Mouse (Mus musculus) embryonic facial prominence, embryonic 15.5 days (tissue): ENCODE measurements at regions not wholly inside any gene's neighbourhood (a gene's known extent, or its start where the extent isn't known, plus 50 kb on each side); places are given as distances from the start of the nearest gene placed in this dataset.

Experiments used
- ATAC-seq: fragments of 200-750 bp; cut with Nextera tagmentation; 2 replicates; pipeline ENCODE4 v1.8.0; 2017; ENCODE audit warnings: low read depth, moderate TSS enrichment; ENCODE audit not compliant: insufficient number of reproducible peaks, low FRiP score, low TSS enrichment
- H3K27ac ChIP-seq: fragments of 300-500 bp; sonication (generic); replicated peaks from 2 replicates; pipeline ENCODE4 v1.5.1; 2015; ENCODE audit warnings: mild to moderate bottlenecking, inconsistent platforms
- H3K27me3 ChIP-seq: fragments of 300-500 bp; sonication (generic); 2 replicates; pipeline ENCODE4 v1.6.1; 2015; ENCODE audit warnings: inconsistent platforms
- H3K36me3 ChIP-seq: fragments of 300-500 bp; sonication (generic); 2 replicates; pipeline ENCODE4 v1.6.1; 2015; ENCODE audit warnings: mild to moderate bottlenecking, inconsistent platforms
- H3K4me1 ChIP-seq: fragments of 300-500 bp; sonication (generic); 2 replicates; pipeline ENCODE4 v1.6.1; 2015; ENCODE audit warnings: inconsistent platforms
- H3K4me2 ChIP-seq: fragments of 300-500 bp; sonication (generic); replicated peaks from 2 replicates; pipeline ENCODE4 v1.6.1; 2015; ENCODE audit warnings: mild to moderate bottlenecking, inconsistent platforms
- H3K4me3 ChIP-seq: fragments of 300-500 bp; sonication (generic); replicated peaks from 2 replicates; pipeline ENCODE4 v1.5.1; 2015; ENCODE audit warnings: mild to moderate bottlenecking, inconsistent platforms
- H3K9ac ChIP-seq: fragments of 300-500 bp; sonication (generic); 2 replicates; pipeline ENCODE4 v1.6.1; 2015; ENCODE audit warnings: inconsistent platforms
- H3K9me3 ChIP-seq: fragments of 300-500 bp; sonication (generic); replicated peaks from 2 replicates; pipeline ENCODE4 v1.6.1; 2016; ENCODE audit warnings: inconsistent platforms
- WGBS: fragments of 180-500 bp; shearing (Covaris S2); methylation state at CpG from one replicate; pipeline ENCODE4 v1.1.7; 2015; 5-methylcytosine and 5-hydroxymethylcytosine counted together

GRCm38 (mm10) chr14:33729115-33729884 is 140.3 kb downstream of the Ptpn20 start:
- 52% methylated on average over 14 of the region's 14 CpGs for WGBS
- no peak overlapping the region for H3K27ac ChIP-seq
- no peak overlapping the region for H3K9ac ChIP-seq
- no peak overlapping the region for H3K4me3 ChIP-seq
- no peaks in the 10 kb centered on the region for H3K36me3 ChIP-seq
- H3K9me3 ChIP-seq = no peaks in the 10 kb centered on the region
- no peaks in the 10 kb centered on the region; the same call in 1 of the 2 replicates for H3K27me3 ChIP-seq
- no peak overlapping the region for H3K4me2 ChIP-seq
- H3K4me1 ChIP-seq = peaks cover 5% of the 10 kb centered on the region; the same call in 1 of the 2 replicates
- ATAC-seq = no peak

GRCm38 (mm10) chr14:33732698-33733097 is 143.7 kb downstream of the Ptpn20 start:
- 43% methylated on average over 5 of the region's 5 CpGs for WGBS

GRCm38 (mm10) chr14:33734446-33735043 is 145.5 kb downstream of the Ptpn20 start:
- no peaks in the 10 kb centered on the region for H3K36me3 ChIP-seq
- no peak overlapping the region for H3K4me3 ChIP-seq
- WGBS = 61% methylated on average over 5 of the region's 5 CpGs
- ATAC-seq = no peak
- no peaks in the 10 kb centered on the region for H3K9me3 ChIP-seq
- peaks cover 8% of the 10 kb centered on the region; the same call in 1 of the 2 replicates for H3K4me1 ChIP-seq
- H3K4me2 ChIP-seq = no peak overlapping the region
- H3K27ac ChIP-seq = no peak overlapping the region
- H3K27me3 ChIP-seq = no peaks in the 10 kb centered on the region; the same call in 1 of the 2 replicates
- H3K9ac ChIP-seq = no peak overlapping the region

More at GRCm38 (mm10) chr14:33732698-33733097, 143.7 kb downstream of the Ptpn20 start:
- Histone ChIP-seq H3K4me3 (no peak overlapping the region), H3K27ac (no peak overlapping the region), H3K4me1 (peaks cover 8% of the 10 kb centered on the region; the same call in 1 of the 2 replicates), H3K9me3 (no peaks in the 10 kb centered on the region), H3K27me3 (no peaks in the 10 kb centered on the region; the same call in 1 of the 2 replicates), H3K36me3 (no peaks in the 10 kb centered on the region), H3K9ac (no peak overlapping the region), H3K4me2 (no peak overlapping the region)
- ATAC-seq = no peak

DNA sequence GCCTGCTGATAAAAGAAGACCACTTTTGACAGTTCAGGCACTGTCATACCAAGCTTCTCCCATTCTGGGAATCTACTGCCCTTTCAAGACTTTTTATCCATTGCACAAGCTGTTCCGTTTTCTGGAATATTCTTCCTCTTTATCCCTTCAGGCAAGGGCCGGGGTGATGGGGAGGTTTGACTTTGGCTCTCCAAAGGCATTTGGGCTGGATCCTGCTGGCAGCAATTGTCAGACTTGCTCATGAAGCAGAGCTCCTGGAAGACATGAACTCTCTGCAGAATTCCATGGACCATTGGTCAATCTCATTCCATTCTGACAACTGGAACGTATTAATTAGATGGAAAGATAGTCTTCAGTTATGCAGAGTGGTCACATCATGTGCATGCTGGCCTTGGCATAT is 146.6 kb downstream of the Ptpn20 start:
- Histone ChIP-seq H3K27ac (no peak overlapping the region), H3K9me3 (no peaks in the 10 kb centered on the region), H3K4me1 (peaks cover 8% of the 10 kb centered on the region; the same call in 1 of the 2 replicates), H3K9ac (no peak overlapping the region), H3K36me3 (no peaks in the 10 kb centered on the region), H3K4me2 (no peak overlapping the region), H3K27me3 (no peaks in the 10 kb centered on the region; the same call in 1 of the 2 replicates), H3K4me3 (no peak overlapping the region)
- 74% methylated on average over 3 of the region's 3 CpGs for whole genome bisulfite sequencing
- no peak for ATAC-seq

GRCm38 (mm10) chr14:33746181-33746580 is 157.2 kb downstream of the Ptpn20 start:
- ATAC-seq = peak; percentile 43; the same call in 1 of the 2 replicates
- 61% methylated on average over 4 of the region's 4 CpGs for WGBS
- 0 out of 2 replicates have a peak overlapping the region, but pooled peaks have one; percentile 8 for H3K27ac ChIP-seq

DNA sequence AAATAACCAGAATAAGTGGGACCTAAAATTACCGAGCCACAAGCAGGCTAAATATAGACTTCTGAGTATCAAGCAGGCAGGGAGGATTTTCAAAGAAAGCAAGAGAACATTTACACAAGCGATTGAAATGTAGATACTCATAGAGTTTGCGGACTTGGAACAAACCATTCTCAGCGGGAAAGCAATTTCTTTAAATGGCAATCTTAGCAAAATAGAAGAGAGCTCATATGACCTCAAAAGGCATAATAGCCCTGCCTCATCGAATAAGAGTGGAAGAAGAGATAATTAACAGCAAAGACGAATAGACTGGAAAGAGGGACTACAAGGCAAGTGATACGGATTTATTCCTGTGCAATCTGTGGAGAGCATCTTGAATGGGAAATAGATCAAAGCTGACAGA is 163.7 kb upstream of the Gdf10 start:
- Histone ChIP-seq H3K36me3 (no peaks in the 10 kb centered on the region), H3K9me3 (no peaks in the 10 kb centered on the region), H3K4me3 (no peak overlapping the region), H3K27ac (0 out of 2 replicates have a peak overlapping the region, but pooled peaks have one; percentile 8), H3K4me2 (no peak overlapping the region), H3K9ac (no peak overlapping the region), H3K27me3 (no peaks in the 10 kb centered on the region), H3K4me1 (peaks cover 6% of the 10 kb centered on the region; the same call in 1 of the 2 replicates)
- no peak for ATAC-seq
- 52% methylated on average over 7 of the region's 7 CpGs for WGBS

More at GRCm38 (mm10) chr14:33746181-33746580, 157.2 kb downstream of the Ptpn20 start:
- peaks cover 4% of the 10 kb centered on the region; the same call in 1 of the 2 replicates for H3K4me1 ChIP-seq
- H3K9me3 ChIP-seq = no peaks in the 10 kb centered on the region
- no peak overlapping the region for H3K4me3 ChIP-seq
- no peak overlapping the region for H3K4me2 ChIP-seq
- H3K27me3 ChIP-seq = no peaks in the 10 kb centered on the region
- no peak overlapping the region for H3K9ac ChIP-seq
- no peaks in the 10 kb centered on the region for H3K36me3 ChIP-seq

GRCm38 (mm10) chr14:33763641-33764046 is 159.7 kb upstream of the Gdf10 start:
- Histone ChIP-seq H3K9me3 (no peaks in the 10 kb centered on the region), H3K9ac (no peak overlapping the region), H3K27ac (peak overlapping the region; percentile 41; the same call in 1 of the 2 replicates), H3K4me2 (no peak overlapping the region), H3K4me1 (peaks cover 6% of the 10 kb centered on the region; the same call in 1 of the 2 replicates), H3K27me3 (no peaks in the 10 kb centered on the region), H3K4me3 (no peak overlapping the region), H3K36me3 (no peaks in the 10 kb centered on the region)
- WGBS = 25% methylated on average over 3 of the region's 3 CpGs
- ATAC-seq = peak; percentile 19; the same call in 1 of the 2 replicates

- no peaks in the 10 kb centered on the region for H3K36me3 ChIP-seq
- H3K9me3 ChIP-seq = no peaks in the 10 kb centered on the region
- H3K4me3 ChIP-seq = no peak overlapping the region
- H3K4me2 ChIP-seq = no peak overlapping the region
- no peak overlapping the region for H3K27ac ChIP-seq
- no peak for ATAC-seq
- H3K4me1 ChIP-seq = peaks cover 6% of the 10 kb centered on the region; the same call in 1 of the 2 replicates
- no peaks in the 10 kb centered on the region for H3K27me3 ChIP-seq
- no peak overlapping the region for H3K9ac ChIP-seq
- WGBS = 61% methylated on average over 1 of the region's 1 CpGs
Observed at GRCm38 (mm10) chr14:33765767-33766166, 157.6 kb upstream of the Gdf10 start.

GRCm38 (mm10) chr14:33772374-33772773 is 151.0 kb upstream of the Gdf10 start:
- Histone ChIP-seq H3K27me3 (no peaks in the 10 kb centered on the region), H3K27ac (no peak overlapping the region), H3K9me3 (no peaks in the 10 kb centered on the region), H3K4me3 (no peak overlapping the region), H3K4me1 (no peaks in the 10 kb centered on the region), H3K9ac (no peak overlapping the region), H3K4me2 (no peak overlapping the region), H3K36me3 (no peaks in the 10 kb centered on the region)
- no peak for ATAC-seq
- WGBS = 84% methylated on average over 3 of the region's 3 CpGs

GRCm38 (mm10) chr14:33789556-33789955 is 133.8 kb upstream of the Gdf10 start:
- no peak overlapping the region for H3K9ac ChIP-seq
- H3K4me2 ChIP-seq = no peak overlapping the region
- 38% methylated on average over 2 of the region's 2 CpGs for WGBS
- no peaks in the 10 kb centered on the region for H3K36me3 ChIP-seq
- no peak for ATAC-seq
- no peaks in the 10 kb centered on the region for H3K4me1 ChIP-seq
- no peaks in the 10 kb centered on the region for H3K9me3 ChIP-seq
- H3K4me3 ChIP-seq = no peak overlapping the region
- H3K27me3 ChIP-seq = no peaks in the 10 kb centered on the region
- no peak overlapping the region for H3K27ac ChIP-seq

GRCm38 (mm10) chr14:33794262-33794661 is 129.1 kb upstream of the Gdf10 start:
- Histone ChIP-seq H3K36me3 (no peaks in the 10 kb centered on the region), H3K9me3 (no peaks in the 10 kb centered on the region), H3K4me3 (no peak overlapping the region), H3K9ac (no peak overlapping the region), H3K27ac (no peak overlapping the region), H3K27me3 (no peaks in the 10 kb centered on the region), H3K4me1 (peaks cover 24% of the 10 kb centered on the region), H3K4me2 (no peak overlapping the region)
- 72% methylated on average over 3 of the region's 3 CpGs for WGBS
- ATAC-seq = no peak
